Mouse (Mus musculus) brain, embryonic 14.5 days (tissue): ENCODE data around the gene Vkorc1.

Experiments used
- CTCF ChIP-seq: fragments of 200-500 bp; IDR thresholded peaks from 2 replicates; pipeline ENCODE4 v1.5.1; 2012; ENCODE audit warnings: inconsistent platforms, mild to moderate bottlenecking, moderate library complexity, borderline replicate concordance; ENCODE audit not compliant: insufficient read depth, insufficient read length; ENCODE audit errors: extremely low read depth
- POLR2A ChIP-seq: fragments of 200-500 bp; IDR thresholded peaks from 2 replicates; pipeline ENCODE4 v1.6.1; 2012; ENCODE audit warnings: mild to moderate bottlenecking, inconsistent platforms, borderline replicate concordance; ENCODE audit not compliant: poor library complexity, insufficient read depth, insufficient read length, severe bottlenecking; ENCODE audit errors: extremely low read depth

GRCm38 (mm10) chr7:127923714-127924113 lies 28.3 kb upstream of the Vkorc1 start:
- TF ChIP-seq CTCF (no peak), POLR2A (no peak)
